Mouse (Mus musculus) thymus, postnatal 4 days (tissue): ENCODE data around the gene Fgf10.

Experiments used
- DNase-seq: peaks from one replicate; pipeline ENCODE4 v3.0.0; 2021

The Fgf10 gene

DNA sequence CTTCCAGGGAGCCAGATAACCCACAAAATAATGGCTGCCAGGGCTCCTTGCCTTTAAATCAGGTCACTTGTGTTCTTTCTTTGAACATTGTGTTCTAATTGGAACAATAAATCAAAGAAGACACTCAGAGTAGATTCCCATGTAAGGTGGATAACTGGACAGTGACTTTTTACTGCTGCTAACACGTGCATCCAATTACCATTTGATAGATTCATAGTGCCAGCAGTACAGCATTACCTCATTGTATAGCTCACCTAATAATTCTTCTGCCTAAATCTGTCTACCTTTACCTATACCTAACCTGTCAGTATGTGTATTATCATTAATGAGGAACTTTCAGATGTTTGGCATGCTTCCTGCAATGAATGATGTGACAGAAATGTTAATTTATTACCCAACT lies 52.1 kb downstream of the Fgf10 start:
- DNase-seq: no peak

DNA sequence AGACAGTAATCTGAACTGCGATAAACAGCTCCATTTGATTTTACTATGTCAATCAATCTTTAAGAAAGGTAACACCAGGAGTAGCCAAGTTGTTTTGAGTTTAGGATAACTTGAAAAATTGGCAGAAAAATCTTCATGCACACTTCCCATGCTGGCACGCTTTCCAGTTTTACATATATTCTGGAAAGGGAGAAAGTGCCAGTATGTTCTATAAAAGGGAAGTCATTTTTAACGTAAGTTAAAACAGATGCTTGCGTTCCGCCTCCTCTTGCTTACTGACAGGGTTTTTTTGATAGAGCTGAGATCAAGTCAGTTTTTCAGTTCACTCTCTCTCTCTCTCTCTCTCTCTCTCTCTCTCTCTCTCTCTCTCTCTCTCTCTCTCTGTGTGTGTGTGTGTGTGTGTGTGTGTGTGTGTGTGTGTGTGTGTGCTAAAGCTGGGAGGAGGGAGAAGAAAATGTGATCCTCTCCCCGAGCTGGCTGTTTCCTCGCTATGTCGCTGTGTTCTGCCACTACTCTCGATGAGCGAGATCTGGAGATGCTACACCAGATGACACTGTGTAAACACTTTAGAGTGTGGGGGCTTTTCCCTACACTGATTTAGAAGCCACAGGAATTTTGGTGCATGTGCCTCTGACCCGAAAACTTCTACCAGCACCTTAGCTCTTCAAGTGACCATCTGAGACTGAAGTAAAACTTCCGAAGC lies 62.4 kb downstream of the Fgf10 start:
- no peak for DNase-seq

DNA sequence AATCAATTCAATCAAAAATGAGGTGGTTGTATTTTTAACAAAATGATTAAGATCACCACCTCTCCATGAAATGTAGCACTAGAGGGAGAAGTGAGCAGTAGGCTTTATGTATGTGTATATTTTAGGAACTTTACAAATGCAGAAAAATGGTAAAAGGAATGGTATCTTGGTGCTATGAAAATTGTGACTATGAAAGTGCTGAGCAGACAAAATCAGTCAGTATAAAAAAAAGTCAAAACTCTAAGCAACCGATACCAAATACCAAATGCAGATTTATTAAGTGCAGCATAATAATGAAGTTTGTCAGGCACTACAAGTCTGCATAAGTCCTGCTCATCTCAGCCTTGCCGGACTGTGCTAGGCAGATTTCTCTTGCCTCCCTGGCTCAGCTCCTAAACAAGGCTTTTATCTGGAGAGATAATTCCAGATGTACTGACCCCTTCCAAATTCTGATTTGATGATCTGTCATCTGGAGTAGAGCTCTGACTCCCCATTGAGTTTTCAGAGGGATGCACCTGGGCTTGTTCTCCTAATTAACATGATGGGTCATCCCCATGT lies 70.3 kb downstream of the Fgf10 start:
- DNase-seq: no peak

DNA sequence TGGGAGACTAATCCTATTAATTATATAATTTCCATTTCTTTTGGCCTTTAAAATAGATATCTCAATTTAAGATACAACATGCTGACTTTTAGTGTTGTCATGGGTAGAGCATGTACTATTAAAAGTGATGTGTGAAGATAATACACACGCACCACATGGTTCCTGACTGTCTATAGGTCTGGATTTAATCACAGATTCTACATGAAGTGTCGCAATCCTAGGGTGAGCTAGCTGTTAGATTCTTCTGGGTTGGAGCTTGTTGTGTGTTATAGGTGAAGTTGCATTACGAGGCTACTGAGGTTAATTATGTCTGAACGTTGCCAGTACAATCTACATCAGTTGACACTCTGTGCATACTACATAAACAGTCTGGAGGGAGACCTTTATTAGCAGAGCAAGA lies 73.2 kb downstream of the Fgf10 start:
- no peak for DNase-seq

DNA sequence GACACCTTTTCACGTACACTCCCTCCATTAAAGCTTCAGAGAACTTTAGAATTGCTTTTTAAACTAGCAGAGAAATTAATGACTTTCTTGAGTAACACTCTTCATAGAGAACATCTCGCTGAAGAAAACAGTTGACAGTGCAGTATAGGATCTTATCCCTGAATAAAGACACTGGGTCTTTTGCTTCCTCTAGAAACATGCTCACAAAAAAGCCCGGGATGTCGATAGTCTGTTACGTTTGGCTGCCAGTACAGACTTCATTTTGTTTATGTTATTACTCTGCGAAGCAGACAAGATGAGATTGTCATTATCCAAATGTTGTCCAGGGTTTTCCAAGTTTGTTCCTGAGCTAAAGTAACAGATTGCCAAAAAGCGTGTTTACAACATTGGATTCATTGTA lies 75.2 kb downstream of the Fgf10 start:
- DNase-seq: no peak

DNA sequence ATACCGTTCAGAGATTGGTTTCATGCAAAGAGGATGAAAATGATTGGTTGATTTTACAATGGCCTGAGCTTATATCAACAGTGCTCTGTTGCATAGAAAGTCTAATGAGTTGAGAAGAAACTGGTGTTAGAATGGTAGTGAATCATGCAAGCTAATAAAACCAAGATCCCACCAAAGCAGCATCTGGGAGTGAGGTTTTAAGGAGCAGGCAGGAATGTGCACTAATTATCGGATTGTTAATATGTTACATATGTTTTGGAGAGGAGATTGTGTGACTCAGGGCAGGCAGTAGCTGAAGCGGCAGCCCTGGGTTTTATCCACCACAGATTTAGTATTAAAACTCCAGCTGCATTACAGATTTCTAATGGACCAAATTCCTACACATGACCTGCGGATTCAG lies 76.8 kb downstream of the Fgf10 start:
- DNase-seq: no peak

DNA sequence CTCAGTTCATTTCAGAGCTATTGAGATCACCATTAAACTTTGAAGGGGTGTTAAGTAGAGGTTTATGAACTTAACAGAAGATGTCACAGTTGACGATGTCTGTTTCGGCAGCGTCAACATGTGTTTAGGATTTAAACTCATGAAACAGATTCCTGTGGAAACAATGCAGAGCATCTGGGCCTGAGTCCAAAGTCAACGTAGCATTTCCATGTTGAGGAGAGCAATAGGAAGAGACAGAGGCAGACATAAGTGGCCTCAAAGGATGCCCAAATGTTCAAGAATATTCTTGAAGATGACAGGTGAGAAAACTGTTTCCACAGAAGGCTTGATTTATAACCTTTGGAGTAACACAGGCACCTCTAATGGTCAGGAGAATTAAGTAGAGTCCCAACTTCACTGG lies 84.4 kb downstream of the Fgf10 start:
- DNase-seq: no peak

DNA sequence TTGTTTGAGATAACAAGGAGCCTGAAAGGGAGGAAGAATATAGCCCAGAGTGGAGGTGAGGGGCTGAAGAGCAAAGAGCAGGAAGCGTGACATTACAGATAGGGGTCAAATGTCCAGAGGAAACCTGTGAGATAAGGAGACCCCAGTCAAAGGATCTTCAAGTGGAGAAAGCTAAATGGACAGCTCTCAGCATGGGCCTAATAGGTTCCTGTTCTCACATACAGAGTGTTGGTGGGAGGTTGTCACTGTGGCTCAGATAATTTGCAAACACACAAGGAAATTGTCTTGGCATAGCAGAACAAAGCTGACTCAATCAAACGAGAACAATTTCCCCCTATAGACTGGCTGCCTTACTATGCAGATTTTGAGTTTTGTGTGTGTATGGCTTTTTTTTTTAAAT lies 89.4 kb downstream of the Fgf10 start:
- DNase-seq: no peak

DNA sequence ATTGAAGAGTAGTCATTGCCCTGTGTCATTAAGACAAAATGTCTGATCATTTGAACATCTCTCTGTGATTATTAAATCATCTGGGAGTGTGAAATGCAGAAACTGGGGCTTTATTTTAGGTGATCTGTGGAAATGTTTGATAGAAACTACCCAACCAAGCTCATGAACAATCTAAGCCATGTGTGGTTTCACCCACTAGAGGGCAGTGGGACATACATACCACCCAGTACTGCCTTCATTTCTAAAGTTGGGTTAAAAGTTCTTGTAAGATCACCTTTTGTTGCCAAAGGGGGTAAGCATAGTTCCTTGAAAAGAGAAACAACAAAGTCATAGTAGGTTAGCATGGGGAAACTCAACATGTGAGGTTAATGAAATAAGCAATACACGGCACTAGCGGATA lies 93.4 kb downstream of the Fgf10 start:
- no peak for DNase-seq

DNA sequence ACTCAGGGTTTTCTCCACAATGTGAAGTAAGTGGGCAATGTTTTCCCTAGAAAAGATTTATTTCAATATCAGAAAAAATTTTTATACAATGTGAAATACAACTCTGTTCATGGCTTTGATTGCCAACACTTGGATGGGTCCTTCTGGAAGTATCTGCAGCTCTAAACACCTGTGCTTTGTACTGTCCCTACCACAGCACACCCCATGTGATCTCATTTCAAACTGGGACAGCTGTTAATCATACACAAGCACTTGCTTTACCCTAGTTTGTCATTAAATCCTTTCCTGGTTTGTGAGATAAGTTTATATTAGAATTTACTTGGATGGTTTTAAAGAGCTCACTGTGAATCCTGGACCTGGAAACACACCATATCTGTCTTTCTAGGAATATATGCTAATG lies 102.6 kb downstream of the Fgf10 start:
- DNase-seq: no peak

DNA sequence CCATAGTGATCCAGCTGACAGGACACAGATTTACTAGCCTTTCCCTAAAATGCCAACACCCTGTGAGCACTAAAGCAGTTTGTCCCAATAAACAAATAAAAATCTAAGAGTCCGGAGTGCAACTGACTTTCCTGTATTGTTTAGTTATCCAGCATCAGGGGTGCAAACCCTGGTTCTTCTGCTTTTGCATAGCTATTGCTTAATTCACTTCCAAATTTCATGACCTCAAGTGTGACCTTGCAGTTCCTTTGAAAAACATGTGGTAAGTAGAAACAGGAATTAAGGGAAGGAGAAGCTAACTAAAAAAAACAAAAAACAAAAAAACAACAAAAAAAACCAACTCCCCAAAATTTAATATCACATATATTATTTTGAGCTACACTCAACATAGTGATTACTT lies 105.6 kb downstream of the Fgf10 start:
- no peak for DNase-seq

DNA sequence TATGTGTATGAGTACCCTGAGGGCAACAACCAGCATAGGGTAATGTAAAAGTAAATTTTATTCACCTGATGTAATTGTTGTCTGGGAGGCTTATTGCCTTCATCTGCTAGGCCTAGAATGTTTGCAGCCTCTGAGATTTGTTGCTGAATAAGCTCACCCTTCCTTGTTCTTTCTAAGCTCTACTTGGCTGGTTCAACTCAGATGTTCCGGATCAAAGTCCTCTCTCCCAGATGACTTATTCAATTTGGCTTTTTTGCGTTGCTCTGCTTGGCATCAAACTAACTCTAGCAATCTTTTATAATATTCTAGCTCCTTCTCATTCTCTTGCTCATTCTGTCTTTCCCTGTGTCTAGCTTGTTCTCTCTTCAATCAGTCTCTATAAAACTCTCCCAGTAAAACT lies 109.6 kb downstream of the Fgf10 start:
- no peak for DNase-seq

DNA sequence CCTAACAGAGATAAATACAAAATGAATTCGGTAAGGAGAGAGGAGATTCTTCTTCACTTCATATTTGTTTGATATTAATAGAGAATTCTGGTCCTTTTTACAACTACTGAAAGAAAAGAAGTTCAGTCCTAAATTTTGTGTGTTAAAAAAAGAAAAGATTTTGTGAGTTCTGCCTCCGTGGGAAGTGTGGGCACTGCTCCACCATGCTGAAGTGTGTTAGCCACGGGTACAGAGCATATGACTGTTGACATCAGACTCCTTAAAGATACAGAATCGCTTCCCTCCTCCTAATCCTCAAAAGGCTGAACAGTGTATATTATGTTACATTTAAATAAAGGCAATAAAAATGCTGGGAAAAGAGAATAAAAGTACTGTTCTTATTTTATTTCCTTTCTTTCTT lies 122.2 kb downstream of the Fgf10 start:
- no peak for DNase-seq

DNA sequence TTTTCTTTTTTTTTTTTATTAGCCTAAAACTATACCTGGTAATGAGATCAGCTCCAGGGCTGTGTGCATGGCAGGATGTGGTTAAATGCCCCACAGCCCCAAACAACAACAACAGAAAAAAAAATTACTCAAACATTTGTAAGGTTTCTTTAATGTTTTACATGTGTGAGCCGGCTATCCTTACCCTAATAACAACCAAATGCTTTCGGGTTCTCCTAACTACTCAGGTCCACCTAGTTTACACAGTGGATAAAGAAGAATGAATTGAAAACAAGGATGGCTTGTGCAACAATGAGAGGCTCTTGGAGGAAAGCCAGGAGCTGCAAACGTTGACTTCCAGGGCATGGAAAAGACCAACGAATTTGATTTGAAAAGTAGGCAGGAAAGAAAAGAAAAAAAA lies 122.6 kb downstream of the Fgf10 start:
- no peak for DNase-seq

DNA sequence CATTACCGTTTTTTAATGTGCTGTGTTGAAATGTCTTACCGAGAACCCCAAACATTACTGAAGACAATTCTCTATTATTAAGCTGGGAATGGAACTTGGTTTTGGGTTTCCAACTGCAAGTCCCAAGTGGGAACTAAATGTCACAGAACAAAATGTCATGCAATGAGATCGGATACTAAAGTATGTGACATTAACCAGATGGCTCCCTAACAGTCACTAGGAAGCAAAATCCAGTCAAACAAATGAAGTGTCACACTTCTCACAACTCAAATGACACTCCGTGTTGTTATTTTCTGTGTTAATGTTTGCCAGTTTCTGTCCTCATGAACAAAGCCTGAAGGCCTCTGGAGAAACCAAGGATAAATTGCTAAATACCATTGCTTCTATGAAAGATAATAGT lies 130.6 kb downstream of the Fgf10 start:
- no peak for DNase-seq

DNA sequence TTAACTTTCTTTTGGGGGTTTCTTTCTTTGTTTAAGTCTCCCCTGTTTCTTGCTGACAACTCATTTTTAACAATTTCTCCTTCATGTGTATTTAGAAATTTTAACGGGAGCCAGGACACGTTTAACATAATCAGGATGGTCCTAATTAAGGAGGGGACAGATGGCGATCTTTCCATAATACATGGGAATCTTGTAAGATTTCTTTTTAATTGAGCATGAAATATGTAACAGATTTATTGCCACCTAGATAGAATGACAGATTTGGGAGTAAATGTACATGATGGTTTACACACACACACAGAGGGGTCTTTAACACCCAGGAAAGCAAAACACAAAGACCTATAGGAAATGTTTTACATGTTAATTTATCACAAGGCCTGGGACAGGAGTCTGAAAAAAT lies 137.1 kb downstream of the Fgf10 start:
- no peak for DNase-seq

DNA sequence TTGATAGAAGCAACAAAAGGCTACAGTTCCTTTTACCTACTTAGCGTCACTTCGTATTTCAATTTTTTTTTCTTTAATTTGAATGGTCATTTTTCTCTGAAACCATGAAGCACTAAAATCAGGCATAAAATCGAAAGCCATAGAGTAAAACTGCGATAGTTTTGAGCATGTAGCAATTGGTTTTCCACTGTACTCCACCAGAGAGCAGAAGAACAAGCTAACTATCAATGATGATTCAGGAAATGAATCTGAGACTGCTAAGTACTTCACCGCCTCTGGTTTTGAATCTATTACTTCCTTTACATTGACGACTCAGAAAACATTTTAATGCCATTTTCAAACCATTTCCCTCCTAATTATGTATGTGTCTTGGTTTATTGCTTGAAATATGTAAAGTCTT lies 150.2 kb downstream of the Fgf10 start:
- no peak for DNase-seq

DNA sequence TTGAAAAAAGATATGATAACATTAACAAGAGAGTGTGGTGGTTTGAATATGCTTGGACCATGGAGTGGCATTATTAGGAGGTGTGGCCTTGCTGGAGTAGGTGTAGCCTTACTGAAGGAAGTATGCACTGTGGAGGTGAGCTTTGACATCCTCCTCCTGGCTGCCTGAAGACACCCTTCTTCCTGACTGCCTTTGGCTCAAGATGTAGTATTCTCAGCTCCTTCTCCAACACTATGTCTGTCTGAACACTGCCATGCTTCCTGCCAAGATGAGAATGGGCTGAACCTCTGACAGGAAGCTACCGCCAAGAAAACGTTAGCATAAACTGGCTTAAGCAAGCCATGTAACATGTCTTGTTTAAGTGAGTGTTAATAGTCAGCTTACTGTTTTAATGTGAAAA lies 153.5 kb downstream of the Fgf10 start:
- DNase-seq: no peak

DNA sequence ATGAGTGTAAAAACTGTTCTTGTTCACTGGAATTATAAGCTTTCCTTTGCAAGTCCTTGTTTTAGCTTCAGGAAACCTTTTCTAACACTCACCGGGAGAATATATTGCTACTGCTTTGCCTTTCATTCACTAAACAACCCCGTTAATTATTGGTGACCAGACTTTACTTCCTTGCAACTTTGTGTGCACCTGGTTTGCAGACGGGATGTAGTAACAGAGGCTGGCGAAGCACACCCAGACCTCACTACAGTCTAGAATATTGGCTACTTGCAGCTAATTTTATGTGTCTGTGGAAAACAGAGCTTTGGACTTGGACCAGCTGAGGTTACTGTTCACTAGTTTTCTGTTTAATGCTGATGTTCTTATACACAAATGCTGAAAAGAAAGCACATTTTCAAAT lies 155.5 kb downstream of the Fgf10 start:
- no peak for DNase-seq

DNA sequence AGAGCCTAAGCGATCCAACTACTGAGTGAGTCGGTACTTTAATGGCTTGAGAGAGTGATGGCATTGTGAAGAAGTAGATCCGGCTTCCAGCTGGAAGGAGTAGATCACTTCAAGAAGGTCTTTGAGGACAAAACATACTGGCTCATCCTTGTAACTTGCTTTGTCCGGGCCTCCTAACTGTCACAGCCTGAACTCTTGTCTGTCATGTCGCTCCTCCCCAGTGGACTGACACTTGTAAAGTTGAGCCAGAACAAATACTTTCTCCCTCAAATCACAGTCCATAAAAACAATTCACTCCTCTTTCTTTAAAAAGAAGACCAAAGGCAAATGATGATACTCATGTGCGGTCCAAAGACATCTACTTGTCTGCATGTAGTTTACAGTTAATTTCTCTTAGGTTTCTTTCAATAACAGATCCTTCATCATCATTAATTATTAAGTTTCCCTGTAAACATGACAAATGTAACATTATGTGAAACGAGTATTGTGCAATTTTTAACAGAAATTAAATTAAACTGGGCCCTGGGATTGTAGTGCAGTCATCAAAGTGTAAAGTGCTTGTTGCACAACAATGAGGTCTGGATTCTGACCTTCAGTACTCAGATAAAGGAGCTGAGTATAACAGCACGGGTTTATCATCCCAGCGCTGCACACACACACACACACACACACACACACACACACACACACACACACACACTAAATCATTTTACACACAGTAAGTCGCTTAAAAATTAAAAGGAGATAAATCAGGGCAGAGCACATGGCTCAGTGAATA lies 159.2 kb downstream of the Fgf10 start:
- DNase-seq: no peak

DNA sequence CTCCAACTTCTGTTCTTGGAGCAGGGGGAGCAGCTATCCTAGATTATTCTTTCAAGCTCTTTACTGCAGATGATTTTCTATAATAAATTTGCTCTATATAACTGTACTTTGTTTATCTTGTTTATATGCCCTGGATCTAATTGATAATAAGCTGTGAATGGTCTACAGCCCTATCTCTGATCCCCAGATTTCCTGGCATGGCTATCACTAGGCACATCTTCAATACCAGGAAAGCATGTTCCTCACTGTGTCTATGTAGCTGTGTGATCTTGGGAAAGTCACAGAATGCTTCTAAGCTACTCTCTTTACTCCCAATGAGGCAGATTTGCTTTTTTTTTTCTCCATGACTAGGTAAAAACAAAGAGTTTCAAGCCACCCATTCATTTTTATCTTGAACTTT lies 164.4 kb downstream of the Fgf10 start:
- no peak for DNase-seq

DNA sequence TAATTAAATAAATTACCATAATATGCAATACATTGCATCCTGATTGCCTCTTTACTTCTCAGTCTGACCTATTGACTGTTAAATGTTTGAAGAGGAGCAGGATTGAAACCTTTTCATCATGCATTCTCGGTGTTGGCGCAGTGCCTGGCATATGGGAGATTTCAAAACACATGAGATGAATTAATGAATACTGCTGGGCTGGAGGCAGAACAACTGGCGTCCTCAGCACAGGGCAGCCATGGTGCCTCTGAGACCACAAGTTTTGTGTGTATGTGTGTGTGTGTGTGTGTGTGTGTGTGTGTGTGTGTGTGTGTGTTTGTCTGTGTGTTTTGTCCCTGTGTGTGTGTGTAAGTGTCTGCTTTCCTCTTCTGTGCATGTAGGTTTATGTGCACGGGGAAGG lies 165.5 kb downstream of the Fgf10 start:
- DNase-seq: no peak
